Mouse (Mus musculus): ENCODE measurements around the gene Ndufa7. TPM values are rescaled to one million over a fixed set of nuclear protein-coding genes. Genes with fewer than 3 reads are reported as not detected.

Ndufa7 gene
- total and polyA plus RNA-seq, 2 experiments from 2014 or later: 345 to 501 TPM

GRCm38 (mm10) chr17:33780431-33780830 is 43.9 kb upstream of the Ndufa7 start:
- no peak for DNase-seq (ENCODE audit: low spot score)
- peak overlapping the region; percentile 52 for H3K27ac ChIP-seq (ENCODE audit: low read depth, low read length)
- peaks cover 4% of the 10 kb centered on the region; the same call in 1 of the 2 replicates for H3K36me3 ChIP-seq (ENCODE audit: insufficient read depth, low read length)
- no peak for TF ChIP-seq CTCF (IDR thresholded peaks at IDR 0.05)
- H3K9ac ChIP-seq (replicated peaks; ENCODE audit: low read length, poor library complexity, severe bottlenecking): 0 out of 2 replicates have a peak overlapping the region, but pooled peaks have one; percentile 55
- no peaks in the 10 kb centered on the region for H3K9me3 ChIP-seq (ENCODE audit: low read length)
- H3K4me2 ChIP-seq (ENCODE audit: low read depth, low read length, poor library complexity, severe bottlenecking): peak overlapping the region; percentile 79
- H3K4me1 ChIP-seq (ENCODE audit: insufficient read depth, low read length): peaks cover 9% of the 10 kb centered on the region; the same call in 1 of the 2 replicates
- no peaks in the 10 kb centered on the region for H3K27me3 ChIP-seq (ENCODE audit: insufficient read depth, low read length)
- no peak for ATAC-seq (ENCODE audit: low FRiP score)
- WGBS: 80% methylated on average over 5 of the region's 5 CpGs
- H3K4me3 ChIP-seq (ENCODE audit: low read depth, low read length): peak overlapping the region; percentile 43

GRCm38 (mm10) chr17:33781124-33781977 is 43.0 kb upstream of the Ndufa7 start, which contains the start of gene Angptl4:
Gene Angptl4 (minus strand): TSS chr17:33781830.
- peak; percentile 79 for ATAC-seq (ENCODE audit: low FRiP score)

GRCm38 (mm10) chr17:33782067-33782466 is 42.3 kb upstream of the Ndufa7 start:
- DNase-seq (ENCODE audit: low spot score) (no peak), ATAC-seq (ENCODE audit: low FRiP score) (no peak)
- Histone ChIP-seq H3K36me3 (ENCODE audit: insufficient read depth, low read length) (no peaks in the 10 kb centered on the region), H3K4me3 (ENCODE audit: low read depth, low read length) (peak overlapping the region; percentile 43; the same call in 1 of the 2 replicates), H3K27ac (ENCODE audit: low read depth, low read length) (0 out of 2 replicates have a peak overlapping the region, but pooled peaks have one; percentile 12), H3K9ac (replicated peaks; ENCODE audit: low read length, poor library complexity, severe bottlenecking) (peak overlapping the region; percentile 55; the same call in 1 of the 2 replicates), H3K4me2 (ENCODE audit: low read depth, low read length, poor library complexity, severe bottlenecking) (peak overlapping the region; percentile 79), H3K27me3 (ENCODE audit: insufficient read depth, low read length) (no peaks in the 10 kb centered on the region), H3K4me1 (ENCODE audit: insufficient read depth, low read length) (peaks cover 9% of the 10 kb centered on the region; the same call in 1 of the 2 replicates), H3K9me3 (ENCODE audit: low read length) (no peaks in the 10 kb centered on the region)
- 43% methylated on average over 4 of the region's 4 CpGs for WGBS
- TF ChIP-seq CTCF (IDR thresholded peaks at IDR 0.05): peak; percentile 34

More at GRCm38 (mm10) chr17:33781124-33781977, 43.0 kb upstream of the Ndufa7 start, which contains the start of gene Angptl4:
- H3K27ac ChIP-seq (ENCODE audit: low read depth, low read length): peak within 1 kb of the TSS; percentile 52
- H3K4me3 ChIP-seq (ENCODE audit: low read depth, low read length): peak within 1 kb of the TSS; percentile 43
- no peak for TF ChIP-seq CTCF (IDR thresholded peaks at IDR 0.05)
- H3K27me3 ChIP-seq (ENCODE audit: insufficient read depth, low read length): no peaks in the 10 kb centered on the region
- peaks cover 9% of the 10 kb centered on the region; the same call in 1 of the 2 replicates for H3K4me1 ChIP-seq (ENCODE audit: insufficient read depth, low read length)
- peaks cover 4% of the 10 kb centered on the region; the same call in 1 of the 2 replicates for H3K36me3 ChIP-seq (ENCODE audit: insufficient read depth, low read length)
- 2% methylated on average over 48 of the region's 50 CpGs for WGBS
- peak within 1 kb of the TSS; percentile 55 for H3K9ac ChIP-seq (replicated peaks; ENCODE audit: low read length, poor library complexity, severe bottlenecking)
- peak within 1 kb of the TSS; percentile 79 for H3K4me2 ChIP-seq (ENCODE audit: low read depth, low read length, poor library complexity, severe bottlenecking)
- peak; percentile 53 for DNase-seq (ENCODE audit: low spot score)
- H3K9me3 ChIP-seq (ENCODE audit: low read length): no peaks in the 10 kb centered on the region

GRCm38 (mm10) chr17:33783408-33783807 is 41.0 kb upstream of the Ndufa7 start:
- no peak for ATAC-seq (ENCODE audit: low FRiP score)
- no peak overlapping the region for H3K27ac ChIP-seq (ENCODE audit: low read depth, low read length)

GRCm38 (mm10) chr17:33784939-33785338 is 39.4 kb upstream of the Ndufa7 start:
- H3K4me3 ChIP-seq (ENCODE audit: low read depth, low read length): no peak overlapping the region
- H3K27me3 ChIP-seq (ENCODE audit: insufficient read depth, low read length): no peaks in the 10 kb centered on the region
- peaks cover 9% of the 10 kb centered on the region; the same call in 1 of the 2 replicates for H3K4me1 ChIP-seq (ENCODE audit: insufficient read depth, low read length)
- WGBS: 92% methylated on average over 2 of the region's 2 CpGs
- H3K27ac ChIP-seq (ENCODE audit: low read depth, low read length): no peak overlapping the region
- no peak overlapping the region for H3K9ac ChIP-seq (replicated peaks; ENCODE audit: low read length, poor library complexity, severe bottlenecking)
- H3K4me2 ChIP-seq (ENCODE audit: low read depth, low read length, poor library complexity, severe bottlenecking): no peak overlapping the region
- H3K9me3 ChIP-seq (ENCODE audit: low read length): no peaks in the 10 kb centered on the region
- no peak for ATAC-seq (ENCODE audit: low FRiP score)
- H3K36me3 ChIP-seq (ENCODE audit: insufficient read depth, low read length): no peaks in the 10 kb centered on the region
- TF ChIP-seq CTCF (IDR thresholded peaks at IDR 0.05): no peak
- DNase-seq (ENCODE audit: low spot score): no peak

More at GRCm38 (mm10) chr17:33783408-33783807, 41.0 kb upstream of the Ndufa7 start:
- Histone ChIP-seq H3K9me3 (ENCODE audit: low read length) (no peaks in the 10 kb centered on the region), H3K4me1 (ENCODE audit: insufficient read depth, low read length) (peaks cover 9% of the 10 kb centered on the region; the same call in 1 of the 2 replicates), H3K36me3 (ENCODE audit: insufficient read depth, low read length) (no peaks in the 10 kb centered on the region), H3K9ac (replicated peaks; ENCODE audit: low read length, poor library complexity, severe bottlenecking) (no peak overlapping the region), H3K4me3 (ENCODE audit: low read depth, low read length) (no peak overlapping the region), H3K4me2 (ENCODE audit: low read depth, low read length, poor library complexity, severe bottlenecking) (no peak overlapping the region), H3K27me3 (ENCODE audit: insufficient read depth, low read length) (no peaks in the 10 kb centered on the region)
- no peak for TF ChIP-seq CTCF (IDR thresholded peaks at IDR 0.05)
- DNase-seq (ENCODE audit: low spot score): peak; percentile 41

GRCm38 (mm10) chr17:33786375-33786774 is 38.0 kb upstream of the Ndufa7 start:
- Histone ChIP-seq H3K36me3 (ENCODE audit: insufficient read depth, low read length) (no peaks in the 10 kb centered on the region), H3K4me3 (ENCODE audit: low read depth, low read length) (no peak overlapping the region), H3K4me2 (ENCODE audit: low read depth, low read length, poor library complexity, severe bottlenecking) (no peak overlapping the region), H3K9ac (replicated peaks; ENCODE audit: low read length, poor library complexity, severe bottlenecking) (no peak overlapping the region), H3K4me1 (ENCODE audit: insufficient read depth, low read length) (peaks cover 4% of the 10 kb centered on the region; the same call in 1 of the 2 replicates), H3K9me3 (ENCODE audit: low read length) (no peaks in the 10 kb centered on the region), H3K27me3 (ENCODE audit: insufficient read depth, low read length) (no peaks in the 10 kb centered on the region), H3K27ac (ENCODE audit: low read depth, low read length) (no peak overlapping the region)
- WGBS: 86% methylated on average over 18 of the region's 18 CpGs
- no peak for TF ChIP-seq CTCF (IDR thresholded peaks at IDR 0.05)
- no peak for DNase-seq (ENCODE audit: low spot score)
- ATAC-seq (ENCODE audit: low FRiP score): no peak
